Mouse (Mus musculus) bone marrow macrophage, adult 2 months (primary cell): ENCODE measurements around the gene Gm20388.

Experiments used
- CTCF ChIP-seq: IDR thresholded peaks from 2 replicates; pipeline ENCODE4 v1.5.1; 2012; ENCODE audit warnings: low read depth, mild to moderate bottlenecking, low read length, moderate library complexity
- POLR2A ChIP-seq: IDR thresholded peaks from 2 replicates; pipeline ENCODE4 v1.6.1; 2012; ENCODE audit warnings: mild to moderate bottlenecking, low read depth, low read length, borderline replicate concordance

DNA sequence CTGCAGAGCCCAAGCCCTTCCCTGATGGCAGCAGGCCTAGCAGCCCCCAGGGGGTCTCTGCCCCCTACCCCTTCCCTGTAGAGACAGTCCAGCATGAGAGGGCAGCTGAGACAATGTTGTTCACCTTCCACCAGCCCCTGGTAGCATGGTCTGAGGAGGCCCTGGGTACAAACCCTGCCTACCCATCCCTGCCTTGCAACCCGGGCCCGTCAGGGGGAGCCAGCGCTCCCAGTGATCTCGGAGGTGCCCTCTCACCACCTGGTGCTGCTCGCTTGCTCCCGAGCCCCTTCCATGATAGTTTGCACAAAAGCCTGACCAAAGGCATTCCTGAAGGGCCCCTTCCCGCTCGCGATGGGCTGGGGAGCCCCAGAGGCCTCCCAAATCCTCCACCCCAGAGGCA is 2350.1 kb downstream of the Gm20388 start:
- no peak for TF ChIP-seq CTCF
- TF ChIP-seq POLR2A = no peak
